Mouse (Mus musculus) neural tube, embryonic 11.5 days (tissue): ENCODE measurements around the gene Olfr548-ps1. TPM values are rescaled to one million over a fixed set of nuclear protein-coding genes. Genes with fewer than 3 reads are reported as not detected.
"Not testable (repeated sequence)": the region's sequence is repeated elsewhere in the genome, so short reads cannot be mapped to it uniquely, and the experiment has no call there.

ENCODE experiments used
- ATAC-seq: fragments of 200-750 bp; cut with Nextera tagmentation; 2 replicates; pipeline ENCODE4 v1.8.0; 2017; ENCODE audit warnings: moderate number of reproducible peaks, mild to moderate bottlenecking, moderate TSS enrichment, moderate library complexity; ENCODE audit not compliant: insufficient read depth, low FRiP score, low TSS enrichment
- DNase-seq: peaks from one replicate; pipeline ENCODE4 v3.0.0-alpha.2; 2015; ENCODE audit warnings: low spot score
- H3K27ac ChIP-seq: fragments of 300-500 bp; sonication (generic); 2 replicates; pipeline ENCODE4 v1.5.1; 2014; ENCODE audit warnings: low read depth, mild to moderate bottlenecking, low read length
- H3K27me3 ChIP-seq: fragments of 300-500 bp; sonication (generic); 2 replicates; pipeline ENCODE4 v1.6.1; 2014; ENCODE audit warnings: mild to moderate bottlenecking, low read length, mixed read lengths; ENCODE audit not compliant: control insufficient read depth, insufficient read depth
- H3K36me3 ChIP-seq: fragments of 300-500 bp; sonication (generic); 2 replicates; pipeline ENCODE4 v1.6.1; 2014; ENCODE audit warnings: mild to moderate bottlenecking, low read length, moderate library complexity, mixed read lengths; ENCODE audit not compliant: control insufficient read depth, insufficient read depth
- H3K4me1 ChIP-seq: fragments of 300-500 bp; sonication (generic); 2 replicates; pipeline ENCODE4 v1.6.1; 2014; ENCODE audit warnings: low read length, mixed read lengths; ENCODE audit not compliant: control insufficient read depth, insufficient read depth
- H3K4me2 ChIP-seq: fragments of 300-500 bp; sonication (generic); 2 replicates; pipeline ENCODE4 v1.6.1; 2014; ENCODE audit warnings: low read depth, mild to moderate bottlenecking, moderate library complexity
- H3K4me3 ChIP-seq: fragments of 300-500 bp; sonication (generic); 2 replicates; pipeline ENCODE4 v1.5.1; 2014; ENCODE audit warnings: low read depth, low read length
- H3K9ac ChIP-seq: fragments of 300-500 bp; sonication (generic); 2 replicates; pipeline ENCODE4 v1.6.1; 2014; ENCODE audit warnings: mild to moderate bottlenecking, low read length
- H3K9me3 ChIP-seq: fragments of 300-500 bp; sonication (generic); 2 replicates; pipeline ENCODE4 v1.6.1; 2016; ENCODE audit warnings: low read length; ENCODE audit not compliant: control insufficient read depth
- WGBS: fragments of 180-500 bp; shearing (Covaris S2); extraction: QIAGEN DNeasy Blood & Tissue Kit; methylation state at CpG from one replicate; pipeline ENCODE4 v1.1.7; 2014; 5-methylcytosine and 5-hydroxymethylcytosine counted together
- polyA plus RNA-seq: library from polyadenylated mRNA; unstranded; fragments of >200 nt; fragmentation: Nextera tagmentation; extraction: Ambion mirVana; gene quantifications from 2 replicates; pipeline ENCODE4 v1.2.1, GENCODE M21; 2014

Gene Olfr548-ps1
- not detected in 2 replicates for polyA plus RNA-seq

GRCm38 (mm10) chr7:102540596-102540995, at the start of gene Olfr548-ps1:
Gene Olfr548-ps1, plus strand, starts transcription at chr7:102540896.
- DNase-seq (no peak), ATAC-seq (no peak)
- Histone ChIP-seq H3K4me2 (no peak within 1 kb of the TSS), H3K4me1 (no peaks in the 10 kb centered on the region), H3K9me3 (no peaks in the 10 kb centered on the region), H3K27me3 (no peaks in the 10 kb centered on the region), H3K9ac (no peak within 1 kb of the TSS), H3K27ac (no peak within 1 kb of the TSS), H3K4me3 (no peak within 1 kb of the TSS), H3K36me3 (no peaks in the 10 kb centered on the region)
- 83% methylated on average over 2 of the region's 2 CpGs for WGBS

- not testable (repeated sequence) for H3K36me3 ChIP-seq, H3K27ac ChIP-seq, DNase-seq, H3K4me3 ChIP-seq, H3K4me2 ChIP-seq, ATAC-seq, H3K4me1 ChIP-seq, H3K27me3 ChIP-seq, H3K9me3 ChIP-seq, H3K9ac ChIP-seq
- WGBS = 54% methylated on average over 6 of the region's 7 CpGs
Measured at GRCm38 (mm10) chr7:102494416-102494815, 46.3 kb upstream of the Olfr548-ps1 start.

GRCm38 (mm10) chr7:102499473-102499872, 41.2 kb upstream of the Olfr548-ps1 start, which contains the start of gene Olfr545:
Gene Olfr545, minus strand, starts transcription at chr7:102499573.
- 72% methylated on average over 3 of the region's 3 CpGs for WGBS
- Histone ChIP-seq H3K9me3 (no peaks in the 10 kb centered on the region), H3K36me3 (no peaks in the 10 kb centered on the region), H3K4me1 (no peaks in the 10 kb centered on the region), H3K4me3 (no peak within 1 kb of the TSS), H3K4me2 (no peak within 1 kb of the TSS), H3K9ac (no peak within 1 kb of the TSS), H3K27me3 (no peaks in the 10 kb centered on the region), H3K27ac (no peak within 1 kb of the TSS)
- DNase-seq (no peak), ATAC-seq (no peak)

GRCm38 (mm10) chr7:102501986-102502385, 38.7 kb upstream of the Olfr548-ps1 start:
- Histone ChIP-seq H3K9ac (no peak overlapping the region), H3K27ac (no peak overlapping the region), H3K27me3 (no peaks in the 10 kb centered on the region), H3K4me1 (no peaks in the 10 kb centered on the region), H3K36me3 (no peaks in the 10 kb centered on the region), H3K4me2 (no peak overlapping the region), H3K4me3 (no peak overlapping the region), H3K9me3 (no peaks in the 10 kb centered on the region)
- WGBS = 82% methylated on average over 5 of the region's 5 CpGs
- DNase-seq (no peak), ATAC-seq (no peak)

GRCm38 (mm10) chr7:102506848-102507247, 33.8 kb upstream of the Olfr548-ps1 start:
- 62% methylated on average over 3 of the region's 3 CpGs for WGBS
- no peak overlapping the region for H3K9ac ChIP-seq
- no peak overlapping the region for H3K27ac ChIP-seq
- peak; percentile 83 for ATAC-seq
- no peaks in the 10 kb centered on the region for H3K4me1 ChIP-seq
- no peaks in the 10 kb centered on the region for H3K9me3 ChIP-seq
- no peaks in the 10 kb centered on the region for H3K36me3 ChIP-seq
- H3K4me2 ChIP-seq = no peak overlapping the region
- no peak overlapping the region for H3K4me3 ChIP-seq
- no peaks in the 10 kb centered on the region for H3K27me3 ChIP-seq
- DNase-seq = peak; percentile 75

- DNase-seq (no peak), ATAC-seq (no peak)
- 0 out of 2 replicates have a peak, but pooled peaks cover 3% of the 10 kb centered on the region for H3K4me1 ChIP-seq
- H3K27ac ChIP-seq = no peak overlapping the region
- no peaks in the 10 kb centered on the region for H3K9me3 ChIP-seq
- WGBS = 84% methylated on average over 9 of the region's 9 CpGs
- H3K36me3 ChIP-seq = no peaks in the 10 kb centered on the region
- no peak overlapping the region for H3K9ac ChIP-seq
- H3K4me3 ChIP-seq = no peak overlapping the region
- H3K4me2 ChIP-seq = no peak overlapping the region
- no peaks in the 10 kb centered on the region for H3K27me3 ChIP-seq
Measured at GRCm38 (mm10) chr7:102508066-102508465, 32.6 kb upstream of the Olfr548-ps1 start.

GRCm38 (mm10) chr7:102508666-102509065, 32.0 kb upstream of the Olfr548-ps1 start:
- ATAC-seq (no peak), DNase-seq (no peak)
- Histone ChIP-seq H3K9me3 (no peaks in the 10 kb centered on the region), H3K27me3 (no peaks in the 10 kb centered on the region), H3K4me3 (no peak overlapping the region), H3K27ac (no peak overlapping the region), H3K4me2 (no peak overlapping the region), H3K4me1 (0 out of 2 replicates have a peak, but pooled peaks cover 3% of the 10 kb centered on the region), H3K9ac (no peak overlapping the region), H3K36me3 (no peaks in the 10 kb centered on the region)
- 89% methylated on average over 6 of the region's 6 CpGs for WGBS

GRCm38 (mm10) chr7:102509726-102510125, 31.0 kb upstream of the Olfr548-ps1 start:
- H3K4me3 ChIP-seq = no peak overlapping the region
- H3K9me3 ChIP-seq = no peaks in the 10 kb centered on the region
- ATAC-seq (no peak), DNase-seq (no peak)
- H3K27ac ChIP-seq = no peak overlapping the region
- 70% methylated on average over 7 of the region's 7 CpGs for WGBS
- H3K27me3 ChIP-seq = no peaks in the 10 kb centered on the region
- no peak overlapping the region for H3K9ac ChIP-seq
- H3K4me2 ChIP-seq = no peak overlapping the region
- no peaks in the 10 kb centered on the region for H3K36me3 ChIP-seq
- 0 out of 2 replicates have a peak, but pooled peaks cover 3% of the 10 kb centered on the region for H3K4me1 ChIP-seq

GRCm38 (mm10) chr7:102511927-102512326, 28.8 kb upstream of the Olfr548-ps1 start:
- ATAC-seq (no peak), DNase-seq (no peak)
- no peaks in the 10 kb centered on the region for H3K27me3 ChIP-seq
- H3K4me2 ChIP-seq = no peak overlapping the region
- no peaks in the 10 kb centered on the region for H3K36me3 ChIP-seq
- no peaks in the 10 kb centered on the region for H3K9me3 ChIP-seq
- H3K4me3 ChIP-seq = no peak overlapping the region
- 92% methylated on average over 10 of the region's 10 CpGs for WGBS
- 0 out of 2 replicates have a peak, but pooled peaks cover 3% of the 10 kb centered on the region for H3K4me1 ChIP-seq
- H3K27ac ChIP-seq = no peak overlapping the region
- no peak overlapping the region for H3K9ac ChIP-seq
